Mouse (Mus musculus): ENCODE measurements around the gene Dmpk. TPM values are rescaled to one million over a fixed set of nuclear protein-coding genes. Genes with fewer than 3 reads are reported as not detected.

The Dmpk gene
- total and polyA plus RNA-seq, 3 experiments, result 0.30 to 0.56 (median 0.36) TPM

DNA sequence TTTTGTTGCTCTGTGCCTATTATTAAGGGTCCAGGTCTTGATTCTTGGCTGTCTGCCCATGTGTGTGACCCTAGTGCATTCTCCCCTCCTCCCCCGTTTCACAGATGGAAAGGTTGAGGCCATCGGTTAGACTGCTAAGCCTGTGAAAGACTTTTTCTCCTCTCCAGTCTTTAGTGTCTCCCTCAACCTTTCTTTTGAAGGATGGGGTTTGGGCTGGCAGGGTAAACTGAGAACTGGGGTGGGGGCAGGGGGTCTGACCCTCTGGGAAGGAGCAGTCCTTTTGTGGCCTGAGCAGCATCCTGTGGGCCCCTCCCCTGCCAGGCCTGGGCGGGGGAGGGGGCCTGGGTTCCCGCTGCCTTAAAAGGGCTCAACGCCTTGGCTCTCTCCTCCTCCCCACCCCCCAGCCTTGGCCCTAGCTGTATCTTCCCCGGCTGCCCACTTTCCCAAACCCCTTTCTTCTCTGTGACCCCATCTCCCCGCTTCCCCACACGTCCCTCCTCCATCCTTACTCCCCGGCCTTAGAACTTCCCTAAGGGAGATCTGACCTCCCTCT lies 1.3 kb downstream of the Dmpk start:
- in situ Hi-C loops (cut with MboI; ENCODE audit: low pct_ligation_motif_present, low pct_unique_long_range_greater_than_20kb, low sequenced_read_pairs), result no loop called here
- H3K27me3 ChIP-seq (replicated peaks), result peaks cover 85% of the 10 kb centered on the region
- no peak overlapping the region for H3K27ac ChIP-seq (ENCODE audit: insufficient read depth, low read depth)
- no peak for DNase-seq (ENCODE audit: extremely low read depth)
- H3K9me3 ChIP-seq (replicated peaks; ENCODE audit: low read length), result no peaks in the 10 kb centered on the region
- H3K4me1 ChIP-seq (ENCODE audit: control insufficient read depth in 1 of 2, insufficient read depth in 2 of 2), result peaks cover 20 to 56% of the 10 kb centered on the region in 2 experiments
- no peaks in the 10 kb centered on the region for H3K36me3 ChIP-seq (replicated peaks in 1 of 2; ENCODE audit: control insufficient read depth in 1 of 2, insufficient read depth in 1 of 2, low read length in 1 of 2)
- H3K4me2 ChIP-seq (ENCODE audit: insufficient read depth, low read depth, poor library complexity, severe bottlenecking), result no peak overlapping the region
- no peak for TF ChIP-seq GABPA (IDR thresholded peaks at IDR 0.05; ENCODE audit: insufficient replicate concordance, low read depth, low read length)
- TF ChIP-seq KAT2A (IDR thresholded peaks at IDR 0.05; ENCODE audit: insufficient replicate concordance, low read length), result no peak
- TF ChIP-seq TCF12 (IDR thresholded peaks at IDR 0.05; ENCODE audit: low read depth, low read length), result no peak
- TF ChIP-seq RCOR1 (conservative IDR thresholded peaks at IDR 0.05; ENCODE audit: low read depth, low read length), result no peak
- H3K9ac ChIP-seq (ENCODE audit: insufficient read depth, low read depth), result no peak overlapping the region
- dilution Hi-C loops (cut with MboI; ENCODE audit: extremely low pct_ligation_motif_present, extremely low pct_unique_long_range_greater_than_20kb, low sequenced_read_pairs), result no loop called here
- H3K79me2 ChIP-seq (replicated peaks; ENCODE audit: control insufficient read depth, extremely low read depth, insufficient read depth, poor library complexity, severe bottlenecking), result no peaks in the 10 kb centered on the region
- no peak overlapping the region for H3K4me3 ChIP-seq (replicated peaks in 1 of 3; ENCODE audit: low read depth in 2 of 3, low read length in 2 of 3, poor library complexity in 1 of 3)

DNA sequence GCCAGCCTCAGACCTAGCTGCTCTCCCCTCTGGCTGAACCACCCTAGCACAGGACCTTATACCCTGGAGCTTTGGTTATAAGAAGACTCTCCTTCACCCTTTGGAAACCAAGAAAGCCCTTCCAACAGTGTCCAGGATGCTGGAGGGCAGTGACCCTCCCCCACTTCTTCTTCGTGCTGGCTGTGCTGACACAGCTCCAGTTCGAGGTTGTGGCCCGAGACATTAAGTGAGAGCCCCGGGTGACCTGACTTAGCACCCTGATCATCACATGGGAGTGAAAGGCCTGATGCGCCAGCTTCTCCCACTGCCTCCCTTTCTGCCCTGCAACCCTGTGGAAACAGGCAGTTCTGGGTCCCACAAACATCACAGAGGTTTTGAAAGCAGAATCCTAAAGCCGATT lies 1.8 kb downstream of the Dmpk start:
- Histone ChIP-seq H3K36me3 (replicated peaks in 1 of 2; ENCODE audit: control insufficient read depth in 1 of 2, insufficient read depth in 1 of 2, low read length in 1 of 2) (no peaks in the 10 kb centered on the region), H3K27me3 (replicated peaks) (peaks cover 85% of the 10 kb centered on the region), H3K4me1 (ENCODE audit: control insufficient read depth in 1 of 2, insufficient read depth in 2 of 2) (peaks cover 20 to 55% of the 10 kb centered on the region in 2 experiments), H3K9ac (ENCODE audit: insufficient read depth, low read depth) (no peak overlapping the region), H3K4me2 (ENCODE audit: insufficient read depth, low read depth, poor library complexity, severe bottlenecking) (peak overlapping the region; percentile 79), H3K9me3 (replicated peaks; ENCODE audit: low read length) (no peaks in the 10 kb centered on the region), H3K27ac (ENCODE audit: insufficient read depth, low read depth) (no peak overlapping the region), H3K4me3 (replicated peaks in 1 of 3; ENCODE audit: low read depth in 2 of 3, low read length in 2 of 3, poor library complexity in 1 of 3) (no peak overlapping the region), H3K79me2 (replicated peaks; ENCODE audit: control insufficient read depth, extremely low read depth, insufficient read depth, poor library complexity, severe bottlenecking) (no peaks in the 10 kb centered on the region)
- TF ChIP-seq CHD2 (IDR thresholded peaks at IDR 0.05; ENCODE audit: low read length), result no peak
- no peak for TF ChIP-seq IRF4 (IDR thresholded peaks at IDR 0.05; ENCODE audit: low read depth, low read length)
- TF ChIP-seq TBP (conservative IDR thresholded peaks at IDR 0.05; ENCODE audit: low read depth, low read length), result no peak
- no peak for TF ChIP-seq MAFK (IDR thresholded peaks at IDR 0.05; ENCODE audit: insufficient replicate concordance, low read length)
- TF ChIP-seq ZNF384 (IDR thresholded peaks at IDR 0.05; ENCODE audit: low read depth, low read length), result no peak
- TF ChIP-seq ETS1 (conservative IDR thresholded peaks at IDR 0.05; ENCODE audit: low read depth, low read length), result no peak
- TF ChIP-seq POLR2AphosphoS2 (IDR thresholded peaks at IDR 0.05; ENCODE audit: low read depth, low read length), result no peak
- TF ChIP-seq MYC (IDR thresholded peaks at IDR 0.05; ENCODE audit: low read depth, low read length), result no peak
- TF ChIP-seq RAD21 (IDR thresholded peaks at IDR 0.05; ENCODE audit: low read depth, low read length), result no peak
- TF ChIP-seq NRF1 (IDR thresholded peaks at IDR 0.05; ENCODE audit: low read depth, low read length), result no peak
- no peak for TF ChIP-seq ZMIZ1 (IDR thresholded peaks at IDR 0.05; ENCODE audit: low read depth, low read length)
- no peak for TF ChIP-seq TCF12 (IDR thresholded peaks at IDR 0.05; ENCODE audit: low read depth, low read length)
- no peak for TF ChIP-seq SMC3 (IDR thresholded peaks at IDR 0.05; ENCODE audit: low read depth, low read length)
- TF ChIP-seq SIN3A (IDR thresholded peaks at IDR 0.05; ENCODE audit: low read length), result no peak
- no peak for TF ChIP-seq E2F4 (IDR thresholded peaks at IDR 0.05; ENCODE audit: insufficient replicate concordance, low read depth, low read length)
- no peak for TF ChIP-seq ELF1 (IDR thresholded peaks at IDR 0.05; ENCODE audit: low read depth, low read length)
- in situ Hi-C loops (cut with MboI; ENCODE audit: low pct_ligation_motif_present, low pct_unique_long_range_greater_than_20kb, low sequenced_read_pairs), result no loop called here
- no peak for DNase-seq (ENCODE audit: extremely low read depth)
- dilution Hi-C loops (cut with MboI; ENCODE audit: extremely low pct_ligation_motif_present, extremely low pct_unique_long_range_greater_than_20kb, low sequenced_read_pairs), result no loop called here

Data from CH12.LX (cell line).